Mouse (Mus musculus): ENCODE results near the gene Vmn1r19.
"Not testable (repeated sequence)": the region's sequence is repeated elsewhere in the genome, so short reads cannot be mapped to it uniquely, and the experiment has no call there.

DNA sequence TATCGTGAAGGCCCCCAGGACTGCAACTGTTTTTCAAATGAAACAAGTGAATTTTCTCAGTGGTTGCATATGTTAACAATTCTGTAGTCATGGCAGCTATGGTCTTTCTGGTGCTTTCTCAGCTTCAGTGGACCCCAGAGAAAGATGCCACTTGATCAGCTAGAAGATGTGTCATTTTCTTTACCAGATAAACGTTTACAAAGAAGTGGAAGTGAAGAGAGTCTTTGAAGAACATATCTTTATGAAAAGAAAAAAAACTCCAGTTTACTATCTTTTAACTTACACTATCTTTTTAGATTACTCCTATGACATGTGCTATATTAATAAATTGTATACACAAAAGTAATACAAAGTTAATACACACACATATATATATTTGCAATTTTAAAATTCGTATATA lies at the start of gene Vmn1r19:
- TF ChIP-seq CTCF (IDR thresholded peaks at IDR 0.05; ENCODE audit: borderline replicate concordance, control insufficient read depth, extremely low read depth, insufficient read depth, low read length, poor library complexity); POLR2A (IDR thresholded peaks at IDR 0.05; ENCODE audit: control insufficient read depth, extremely low read depth, insufficient read depth, low read length, poor library complexity): not testable (repeated sequence)

Measured in thymus, adult 2 months (tissue).